Mouse (Mus musculus): ENCODE measurements at regions not wholly inside any gene's neighbourhood (a gene's known extent, or its start where the extent isn't known, plus 50 kb on each side); places are given as distances from the start of the nearest gene placed in this dataset.

DNA sequence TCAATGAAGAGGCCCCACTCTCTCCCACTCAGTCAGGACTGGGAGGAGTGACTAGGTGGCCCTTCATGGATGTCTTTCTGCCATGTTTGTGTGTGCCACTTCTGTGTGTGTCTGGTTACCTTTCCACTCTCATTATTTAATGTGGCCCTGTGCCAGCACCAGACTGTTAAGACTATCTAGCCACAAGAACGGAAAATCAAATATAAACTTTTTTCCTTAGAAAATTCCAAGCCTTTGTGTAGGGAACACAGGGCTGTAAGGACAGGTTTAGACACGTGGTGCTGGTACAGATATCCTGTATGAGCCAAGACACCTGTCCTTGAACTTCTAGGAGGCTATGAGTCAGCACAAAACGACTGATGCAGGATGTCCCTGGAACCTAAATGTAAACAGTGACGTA, 69.9 kb downstream of the Crygs start:
- TF ChIP-seq CTCF (IDR thresholded peaks at IDR 0.05): no peak
- TF ChIP-seq POLR2A (IDR thresholded peaks at IDR 0.05; ENCODE audit: insufficient read depth, low read depth, low read length): no peak
- TF ChIP-seq EP300 (IDR thresholded peaks at IDR 0.05; ENCODE audit: insufficient read depth, low read depth, low read length): no peak
